Mouse (Mus musculus) right cerebral cortex, postnatal 25 days (tissue): ENCODE results near the gene Prr3.
"Not testable (repeated sequence)": the region's sequence is repeated elsewhere in the genome, so short reads cannot be mapped to it uniquely, and the experiment has no call there.

Experiments
- DNase-seq: peaks from one replicate; pipeline ENCODE4 v3.0.0; 2022

Gene Prr3

GRCm38 (mm10) chr17:35998545-35999305 is 18.7 kb upstream of the Prr3 start:
- no peak for DNase-seq

- DNase-seq, result no peak
These were observed 17.9 kb upstream of the Prr3 start for GRCm38 (mm10) chr17:35997713-35998510.

DNA sequence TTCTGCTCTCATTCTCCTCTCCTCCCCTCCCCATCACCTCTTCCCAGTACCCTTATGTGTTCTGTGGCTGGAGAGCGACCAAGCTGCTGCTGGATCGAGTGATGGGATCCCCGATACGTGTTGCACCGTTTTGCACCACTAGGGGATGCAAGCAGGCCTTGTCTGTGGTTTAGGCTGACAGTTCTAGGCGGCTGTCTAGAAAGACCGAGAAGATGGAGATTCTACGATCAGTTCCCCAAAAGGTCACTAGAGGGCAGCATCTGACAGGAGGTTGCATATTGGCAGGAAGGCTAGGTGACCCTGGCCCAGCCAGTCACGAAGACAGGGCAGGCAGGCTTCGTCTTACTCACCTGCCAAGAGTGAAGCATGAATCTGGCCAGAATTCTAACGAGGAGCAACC is 16.9 kb upstream of the Prr3 start:
- peak; percentile 87 for DNase-seq

DNA sequence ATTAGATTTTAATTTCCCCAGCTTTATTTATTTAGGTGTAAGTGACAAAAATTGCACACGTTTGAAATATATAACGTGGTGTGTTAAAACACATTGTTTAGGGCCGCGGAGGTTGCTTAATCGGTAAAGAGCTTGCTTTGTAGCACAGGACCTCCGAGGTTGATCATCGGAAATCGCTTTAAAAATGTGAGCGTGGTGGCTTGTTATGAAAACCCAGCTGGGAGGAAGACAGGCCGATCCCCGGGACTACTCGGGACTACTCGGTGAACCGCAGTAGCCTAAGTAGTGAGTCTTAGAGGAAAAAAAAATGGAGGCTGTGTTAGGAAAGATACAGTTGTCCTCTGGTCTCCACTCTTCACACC is 14.8 kb upstream of the Prr3 start:
- no peak for DNase-seq

DNA sequence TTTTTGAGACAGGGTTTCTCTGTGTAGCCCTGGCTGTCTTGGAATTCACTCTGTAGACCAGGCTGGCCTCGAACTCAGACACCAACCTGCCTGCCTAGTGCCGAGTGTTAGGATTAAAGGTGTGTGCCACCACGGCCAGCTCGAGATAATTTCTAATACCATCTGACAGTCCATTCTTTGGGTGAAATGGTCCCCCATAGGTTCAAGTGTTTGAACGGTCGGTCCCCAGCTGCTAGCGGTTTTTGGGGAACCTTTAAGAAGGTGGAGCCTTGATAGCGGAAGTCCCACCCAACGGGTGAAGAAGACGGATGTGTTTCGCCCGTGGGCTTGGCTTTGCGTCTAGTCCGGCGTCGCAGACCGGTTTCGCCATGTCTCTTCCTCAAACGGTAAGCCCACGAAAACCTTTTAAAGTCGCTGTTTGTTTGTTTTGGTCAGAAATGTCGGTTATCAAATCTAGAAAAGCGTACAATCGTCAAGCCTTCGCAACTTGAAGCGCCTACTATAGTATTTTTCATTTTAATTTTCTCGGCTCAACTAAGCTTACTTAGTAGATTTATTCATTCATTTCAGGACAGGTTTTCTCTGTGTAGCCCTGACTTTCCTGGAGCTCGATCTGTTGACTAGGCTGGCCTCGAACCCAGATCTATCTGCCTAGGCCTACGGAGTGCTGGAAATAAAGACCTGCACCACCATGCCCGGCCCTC is 14.3 kb upstream of the Prr3 start:
- DNase-seq, result peak; percentile 79

DNA sequence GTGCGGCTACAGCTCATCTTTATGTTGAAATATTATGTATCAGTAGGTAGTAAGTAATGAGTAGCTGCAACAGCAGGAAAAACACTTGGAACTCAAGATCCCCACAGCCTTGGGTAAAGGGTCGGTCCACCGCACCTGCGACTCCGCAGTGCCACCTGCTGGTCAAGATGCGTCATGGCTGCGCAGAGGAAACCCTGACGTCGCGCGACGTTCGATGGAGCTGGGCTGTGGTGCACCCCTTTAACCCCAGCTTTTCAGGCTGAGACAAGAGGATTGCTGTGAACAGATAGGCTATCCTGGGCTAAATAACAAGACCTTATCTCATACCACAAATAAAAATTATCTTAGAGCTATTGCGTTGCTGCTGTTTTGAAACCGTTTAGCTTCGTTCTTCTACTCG is 13.6 kb upstream of the Prr3 start:
- peak; percentile 76 for DNase-seq

DNA sequence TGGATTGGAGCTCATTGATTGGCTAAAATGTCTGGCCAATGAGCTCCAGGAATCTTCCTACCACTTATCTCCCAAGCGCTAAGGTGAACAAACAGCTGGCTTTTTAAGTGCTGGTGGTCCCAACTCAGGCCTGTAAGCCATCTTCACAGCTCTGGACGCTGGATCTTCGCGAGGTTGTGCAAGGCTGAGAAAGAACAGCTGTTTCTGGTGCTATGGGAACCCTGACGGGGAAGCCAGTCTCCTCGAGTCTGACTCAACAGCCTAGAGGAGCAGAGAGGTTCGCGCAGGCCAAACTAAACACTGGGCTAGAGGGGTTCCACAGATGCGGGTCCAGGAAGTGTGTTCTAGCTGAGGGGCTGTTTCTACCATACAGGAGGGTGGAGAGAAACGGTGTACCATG is 11.7 kb upstream of the Prr3 start:
- DNase-seq, result no peak

GRCm38 (mm10) chr17:35981776-35982175 is 1.7 kb upstream of the Prr3 start:
- no peak for DNase-seq

GRCm38 (mm10) chr17:35980363-35980754 is 323 bp upstream of the Prr3 start:
- DNase-seq, result peak; percentile 54

- DNase-seq, result peak; percentile 93
These were observed 1.1 kb downstream of the Prr3 start for GRCm38 (mm10) chr17:35978811-35979400.

- DNase-seq, result no peak
These were observed 7.9 kb downstream of the Prr3 start for GRCm38 (mm10) chr17:35972131-35972530.

DNA sequence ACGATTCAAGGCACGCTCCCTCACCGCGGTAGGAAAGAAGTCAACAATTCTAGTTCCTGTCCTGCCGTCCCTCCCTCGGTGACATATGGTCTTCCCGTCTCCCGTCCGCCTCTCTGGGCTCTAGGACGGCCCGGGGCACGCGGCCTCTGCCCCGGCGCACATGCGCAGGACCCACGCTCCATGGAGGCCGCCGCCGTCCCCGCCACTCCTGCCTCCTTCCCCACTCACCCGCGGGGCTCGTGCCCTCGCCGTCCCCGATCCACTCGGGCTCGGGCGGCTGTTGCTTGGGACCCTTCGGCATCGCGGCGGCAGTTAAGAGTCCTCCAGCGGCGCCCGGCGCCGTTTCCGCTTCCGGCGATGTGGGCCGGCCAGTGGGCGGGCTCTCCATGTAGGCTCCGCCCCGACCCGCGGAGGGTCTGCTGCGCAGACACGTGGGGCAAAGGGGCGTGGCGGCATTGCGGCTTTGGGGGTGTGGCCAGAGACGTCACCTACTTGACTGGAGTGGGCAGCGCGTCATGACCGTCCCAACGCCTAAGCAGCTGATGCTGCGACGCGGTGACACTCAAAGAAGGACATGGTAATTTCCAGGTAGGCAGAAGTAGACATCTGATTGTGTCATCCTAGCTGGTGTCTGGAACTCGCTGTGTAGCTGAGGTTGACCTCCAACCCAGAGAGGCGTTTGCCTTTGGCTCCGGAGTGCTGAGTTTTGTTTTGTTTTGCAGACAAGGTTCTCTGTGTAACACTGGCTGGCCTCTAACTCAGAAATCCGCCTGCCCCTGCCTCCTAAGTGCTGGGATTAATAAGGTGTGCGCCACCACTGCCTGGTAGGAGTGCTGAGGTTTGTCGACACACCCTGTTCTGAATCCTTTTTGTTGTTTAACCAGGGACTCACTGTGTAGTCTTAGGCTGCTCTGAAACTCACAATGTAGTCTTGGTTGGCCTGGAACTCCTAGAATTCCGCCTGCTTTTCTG is 10.3 kb downstream of the Prr3 start, which contains the start of gene Abcf1:
TSS of gene Abcf1 (minus strand) at position 344 of the 972 bp plus-strand sequence.
- DNase-seq, result peak; percentile 99

- no peak for DNase-seq
These were observed 12.4 kb downstream of the Prr3 start for GRCm38 (mm10) chr17:35967621-35968020.

DNA sequence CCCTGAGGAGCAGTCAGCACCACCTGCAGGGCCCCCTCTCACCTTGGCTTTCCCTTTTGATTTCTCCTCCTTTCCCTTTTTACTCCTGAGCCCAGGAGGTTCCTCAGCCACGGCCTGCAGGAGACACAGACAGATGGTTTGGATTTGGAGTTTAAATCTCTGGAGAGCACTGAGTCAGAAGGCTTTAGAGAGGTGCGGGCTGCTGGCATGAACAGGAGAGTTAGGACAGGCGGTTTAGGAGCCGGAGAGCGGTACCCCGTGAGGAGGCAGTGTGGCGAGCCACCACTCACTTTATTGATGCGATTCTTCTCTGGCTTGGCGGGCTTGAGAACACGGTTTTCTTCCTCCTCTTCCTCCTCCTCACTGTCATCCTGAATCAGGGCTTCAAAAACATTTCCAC is 16.8 kb downstream of the Prr3 start:
- DNase-seq, result no peak

DNA sequence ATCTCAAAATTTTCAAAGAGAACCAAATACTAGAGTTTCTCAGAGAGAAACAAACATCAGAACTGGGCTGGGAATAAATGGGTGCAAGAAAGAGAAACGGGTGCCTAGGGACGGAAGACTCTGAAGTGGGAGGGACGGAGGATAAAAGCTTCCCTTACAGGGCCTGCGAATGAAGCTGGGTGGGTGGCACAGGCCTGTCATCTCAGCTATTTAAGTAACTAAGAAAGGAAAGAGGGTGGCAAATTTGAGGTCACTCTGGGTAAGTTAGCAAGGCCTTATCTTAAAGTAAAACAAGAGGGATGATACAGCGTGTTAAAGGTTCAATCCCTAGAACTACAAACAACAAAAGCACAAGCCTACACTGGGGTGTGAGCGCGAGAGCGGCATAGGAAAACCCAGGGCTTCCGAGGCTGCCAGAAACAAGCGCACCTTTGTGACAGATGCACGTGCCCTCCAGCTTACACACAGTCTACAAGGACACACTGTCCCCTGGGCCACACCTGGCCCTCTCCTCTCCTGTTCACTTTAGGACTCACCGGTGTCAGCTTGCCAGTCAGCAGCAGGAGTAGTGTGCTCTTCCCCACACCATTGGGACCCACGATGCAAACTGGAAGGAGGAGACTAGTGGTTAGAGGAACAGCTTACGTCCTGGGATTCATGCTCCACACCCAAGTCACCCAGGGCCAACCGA is 21.4 kb downstream of the Prr3 start:
- DNase-seq, result no peak

DNA sequence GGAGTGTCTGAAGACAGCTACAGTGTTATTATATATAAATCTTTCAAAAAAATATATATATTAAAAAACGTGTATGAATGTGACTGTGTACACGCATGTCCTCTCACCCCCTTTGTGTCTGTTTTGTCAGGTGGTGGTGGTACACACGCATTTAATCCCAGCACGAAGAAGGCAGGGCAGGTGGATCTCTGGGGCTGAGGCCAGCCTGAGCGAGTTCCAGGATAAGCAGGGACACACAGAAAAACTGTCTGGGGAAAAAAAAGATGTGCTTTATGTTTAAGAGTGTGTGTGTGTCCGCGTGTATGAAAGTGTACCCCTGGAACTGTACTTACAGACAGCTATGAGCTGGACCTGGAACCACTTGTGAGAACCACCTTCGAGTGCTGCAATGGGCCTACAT is 25.4 kb downstream of the Prr3 start:
- no peak for DNase-seq

- DNase-seq, result not testable (repeated sequence)
These were observed 27.5 kb downstream of the Prr3 start for GRCm38 (mm10) chr17:35952559-35952958.

- DNase-seq, result not testable (repeated sequence)
These were observed 29.1 kb downstream of the Prr3 start for GRCm38 (mm10) chr17:35950946-35951345.

DNA sequence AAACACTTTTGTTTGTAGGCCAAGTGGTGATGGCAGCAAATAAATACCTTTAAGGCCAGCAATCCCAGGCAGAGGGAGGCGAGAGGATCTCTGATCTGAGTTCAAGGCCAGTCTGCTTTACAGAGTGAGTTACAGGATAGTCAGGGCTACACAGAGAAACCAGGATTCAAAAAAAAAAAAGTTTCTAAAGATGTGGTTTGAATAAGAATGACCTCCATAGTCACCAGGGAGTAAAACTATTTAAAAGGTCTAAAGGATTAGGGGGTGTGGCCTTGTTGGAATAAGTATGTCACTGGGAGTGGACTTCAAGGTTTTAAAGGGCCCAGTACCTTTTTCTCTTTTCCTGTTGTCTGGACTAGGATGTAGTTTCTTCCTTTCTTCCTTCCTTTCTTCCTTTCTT is 40.1 kb downstream of the Prr3 start:
- no peak for DNase-seq

GRCm38 (mm10) chr17:35939108-35939507 is 40.9 kb downstream of the Prr3 start:
- DNase-seq, result no peak

GRCm38 (mm10) chr17:35937700-35938348 is 42.2 kb downstream of the Prr3 start:
- DNase-seq, result no peak
